Mouse (Mus musculus): ENCODE measurements at regions not wholly inside any gene's neighbourhood (a gene's known extent, or its start where the extent isn't known, plus 50 kb on each side); places are given as distances from the start of the nearest gene placed in this dataset.

DNA sequence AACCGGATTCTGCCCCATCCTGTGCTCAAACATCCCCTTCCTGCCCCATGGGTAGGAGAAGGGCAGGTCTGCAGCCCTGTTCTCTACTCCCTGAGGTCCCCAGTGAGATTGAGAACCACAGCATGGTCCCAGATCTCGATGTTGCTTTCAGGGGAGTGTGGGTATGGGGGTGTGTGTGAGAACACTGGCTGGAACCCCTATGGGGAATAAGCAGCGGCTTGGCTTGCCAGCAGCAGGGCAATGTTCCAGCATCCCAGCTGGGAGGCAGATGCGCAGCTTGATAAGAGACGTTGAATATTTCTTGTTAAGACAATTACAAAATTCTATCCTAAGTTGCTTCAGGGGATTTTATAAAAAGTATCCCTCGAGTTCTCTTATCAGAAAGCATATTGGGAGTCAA is 53.7 kb upstream of the Dcbld2 start:
- no peak overlapping the region for H3K4me3 ChIP-seq (ENCODE audit: control insufficient read depth, low read depth, low read length)
- no peak overlapping the region for H3K27ac ChIP-seq (ENCODE audit: control insufficient read depth, insufficient read depth, low read depth, low read length)
- TF ChIP-seq CTCF (IDR thresholded peaks at IDR 0.05; ENCODE audit: control insufficient read depth, insufficient read depth, insufficient replicate concordance, low read depth, low read length) (no peak), POLR2A (IDR thresholded peaks at IDR 0.05; ENCODE audit: control insufficient read depth, low read depth, low read length) (no peak)
- H3K4me1 ChIP-seq (ENCODE audit: control insufficient read depth, insufficient read depth, low read length) = 0 out of 2 replicates have a peak, but pooled peaks cover 2% of the 10 kb centered on the region
- no peaks in the 10 kb centered on the region for H3K27me3 ChIP-seq (ENCODE audit: control insufficient read depth, insufficient read depth, low read length)
- H3K36me3 ChIP-seq (ENCODE audit: control insufficient read depth, insufficient read depth, low read length) = no peaks in the 10 kb centered on the region

All from testis, adult 2 months (tissue).